Mouse (Mus musculus) forebrain, embryonic 11.5 days (tissue): Measurements from ENCODE around the gene Tnfaip8l1. TPM values are rescaled to one million over a fixed set of nuclear protein-coding genes. Genes with fewer than 3 reads are reported as not detected.
A peak's percentile ranks its signal among the peaks of the same experiment; 100 is the strongest.

Experiments used
- ATAC-seq: fragments of 200-750 bp; cut with Nextera tagmentation; replicated peaks from 2 replicates; pipeline ENCODE4 v1.8.0; 2017; ENCODE audit warnings: moderate TSS enrichment; ENCODE audit not compliant: low FRiP score
- DNase-seq: peaks from one replicate; pipeline ENCODE4 v3.0.0-alpha.2; 2017; ENCODE audit warnings: low spot score
- H3K27ac ChIP-seq: fragments of 300-500 bp; sonication (generic); 2 replicates; pipeline ENCODE4 v1.5.1; 2014; ENCODE audit warnings: low read depth, low read length
- H3K27me3 ChIP-seq: fragments of 300-500 bp; sonication (generic); 2 replicates; pipeline ENCODE4 v1.6.1; 2014; ENCODE audit warnings: mild to moderate bottlenecking, low read length, mixed read lengths; ENCODE audit not compliant: control insufficient read depth, insufficient read depth
- H3K36me3 ChIP-seq: fragments of 300-500 bp; sonication (generic); 2 replicates; pipeline ENCODE4 v1.6.1; 2014; ENCODE audit warnings: mild to moderate bottlenecking, low read length, moderate library complexity, mixed read lengths; ENCODE audit not compliant: control insufficient read depth, insufficient read depth
- H3K4me1 ChIP-seq: fragments of 300-500 bp; sonication (generic); replicated peaks from 2 replicates; pipeline ENCODE4 v1.6.1; 2014; ENCODE audit warnings: low read length, mixed read lengths; ENCODE audit not compliant: control insufficient read depth, insufficient read depth
- H3K4me2 ChIP-seq: fragments of 300-500 bp; sonication (generic); 2 replicates; pipeline ENCODE4 v1.6.1; 2014; ENCODE audit warnings: low read depth, mild to moderate bottlenecking, low read length, moderate library complexity, mixed read lengths; ENCODE audit not compliant: severe bottlenecking
- H3K4me3 ChIP-seq: fragments of 300-500 bp; sonication (generic); 2 replicates; pipeline ENCODE4 v1.5.1; 2014; ENCODE audit warnings: low read depth, low read length
- H3K9ac ChIP-seq: fragments of 300-500 bp; sonication (generic); 2 replicates; pipeline ENCODE4 v1.6.1; 2014; ENCODE audit warnings: low read length
- H3K9me3 ChIP-seq: fragments of 300-500 bp; sonication (generic); 2 replicates; pipeline ENCODE4 v1.6.1; 2016; ENCODE audit warnings: low read length, mixed read lengths; ENCODE audit not compliant: control insufficient read depth
- WGBS: fragments of 180-500 bp; shearing (Covaris S2); extraction: QIAGEN DNeasy Blood & Tissue Kit; methylation state at CpG from one replicate; pipeline ENCODE4 v1.1.7; 2014; 5-methylcytosine and 5-hydroxymethylcytosine counted together
- polyA plus RNA-seq: library from polyadenylated mRNA; unstranded; fragments of >200 nt; fragmentation: Nextera tagmentation; extraction: Ambion mirVana; gene quantifications from 2 replicates; pipeline ENCODE4 v1.2.1, GENCODE M21; 2014

Gene Tnfaip8l1
- polyA plus RNA-seq, 1 experiment from 2014 or later = 7.7 TPM

DNA sequence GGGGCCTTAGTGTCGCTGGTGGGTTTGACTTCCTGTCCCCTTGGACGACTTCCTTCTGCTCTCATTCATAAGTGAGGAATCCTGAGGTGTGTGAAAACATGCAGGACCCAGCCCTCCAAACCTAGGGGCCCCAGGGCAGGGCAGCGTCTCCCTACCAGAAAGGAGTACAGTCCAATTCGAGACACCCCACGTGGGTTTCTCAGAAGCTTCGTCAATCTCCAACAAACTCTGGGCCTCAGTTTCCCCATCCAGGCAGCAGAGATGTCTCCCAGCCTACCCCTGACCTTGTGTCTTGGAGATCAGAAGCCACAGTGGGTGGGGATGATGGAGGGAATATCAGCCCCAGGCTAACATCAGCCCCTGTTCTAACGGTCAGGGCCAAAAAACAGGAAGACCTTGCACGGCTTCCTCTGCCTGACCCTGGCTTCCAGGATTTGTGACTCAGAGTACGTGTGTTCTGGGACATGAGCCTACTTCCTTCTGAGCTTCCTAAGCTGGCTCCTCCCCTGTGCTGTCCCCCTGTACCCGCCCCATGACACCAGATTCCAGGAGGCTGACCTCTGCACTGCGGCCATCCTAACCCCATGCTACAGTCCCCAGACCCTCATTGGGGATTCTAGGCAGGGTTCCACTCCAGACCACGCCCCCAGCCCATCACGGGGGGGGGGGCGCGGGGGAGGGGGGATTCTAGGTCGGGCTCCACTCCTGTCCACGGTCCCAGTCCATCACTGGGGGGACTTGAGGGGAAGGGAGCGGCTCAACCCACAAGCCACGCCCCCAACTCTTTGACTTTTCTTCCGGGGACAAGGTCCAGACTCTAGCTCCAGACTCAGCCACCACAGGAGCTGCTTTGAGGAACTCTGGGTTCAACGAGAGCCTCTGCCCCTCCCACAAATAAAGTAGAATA, 28.6 kb upstream of the Tnfaip8l1 start:
- WGBS = 19% methylated on average over 19 of the region's 21 CpGs
- H3K4me1 ChIP-seq = peaks cover 2% of the 10 kb centered on the region; the same call in 1 of the 2 replicates
- H3K27ac ChIP-seq = no peak overlapping the region
- H3K36me3 ChIP-seq = no peaks in the 10 kb centered on the region
- H3K4me3 ChIP-seq = peak overlapping the region; percentile 1; the same call in 1 of the 2 replicates
- ATAC-seq (peak; percentile 25; the same call in 1 of the 2 replicates), DNase-seq (no peak)
- H3K4me2 ChIP-seq = peak overlapping the region; percentile 40
- no peaks in the 10 kb centered on the region for H3K9me3 ChIP-seq
- H3K9ac ChIP-seq = no peak overlapping the region
- H3K27me3 ChIP-seq = peaks cover 7% of the 10 kb centered on the region

DNA sequence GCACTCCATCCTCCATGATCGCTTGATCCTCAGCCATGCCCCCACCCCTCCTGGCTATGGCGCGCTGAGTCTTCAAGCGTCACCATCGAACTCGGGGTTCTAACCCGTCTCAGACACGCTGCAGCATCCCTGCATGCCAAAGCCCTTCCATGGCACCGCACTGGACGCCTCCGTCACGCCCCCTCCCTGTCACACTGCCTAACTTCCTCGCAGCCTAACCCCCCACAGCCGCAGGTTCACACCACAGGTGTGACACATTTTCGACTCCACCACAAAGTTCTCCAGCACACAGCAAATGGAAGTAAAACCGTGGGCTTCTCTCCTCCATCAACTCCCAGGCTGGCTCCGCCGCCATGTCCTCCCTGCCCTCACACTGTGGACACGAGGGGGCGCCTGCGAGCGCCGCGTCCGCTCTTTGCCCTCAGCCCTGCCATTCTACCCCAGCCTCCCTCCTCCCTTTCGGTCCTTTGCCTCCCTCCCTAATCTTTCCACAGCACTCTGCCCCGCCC, 27.8 kb upstream of the Tnfaip8l1 start:
- DNase-seq (peak; percentile 83), ATAC-seq (peak; percentile 14)
- H3K27ac ChIP-seq = no peak overlapping the region
- H3K27me3 ChIP-seq = peaks cover 15% of the 10 kb centered on the region
- H3K9ac ChIP-seq = no peak overlapping the region
- peaks cover 2% of the 10 kb centered on the region; the same call in 1 of the 2 replicates for H3K4me1 ChIP-seq
- 2% methylated on average over 27 of the region's 27 CpGs for WGBS
- H3K36me3 ChIP-seq = no peaks in the 10 kb centered on the region
- H3K4me3 ChIP-seq = peak overlapping the region; percentile 1
- H3K9me3 ChIP-seq = no peaks in the 10 kb centered on the region
- H3K4me2 ChIP-seq = peak overlapping the region; percentile 40

DNA sequence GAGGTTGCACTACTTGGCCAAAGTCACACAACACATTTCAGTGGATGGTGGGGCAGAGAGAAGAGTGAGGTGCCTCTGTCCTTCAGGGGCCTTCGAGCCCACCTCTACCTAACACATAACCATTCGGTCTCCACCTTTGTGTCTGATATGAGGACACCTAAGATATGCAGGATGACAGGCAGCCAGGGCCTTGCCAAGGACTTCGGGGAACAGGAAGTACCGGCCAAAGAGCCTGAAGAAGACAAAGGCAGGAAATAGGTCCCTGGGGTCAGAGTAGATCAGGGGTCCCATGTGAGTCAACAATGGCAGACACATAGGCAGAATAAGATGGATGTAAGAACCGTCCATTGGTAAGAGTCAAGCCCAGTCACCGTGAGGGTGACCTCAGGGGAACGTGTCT, 25.7 kb upstream of the Tnfaip8l1 start:
- H3K9me3 ChIP-seq = no peaks in the 10 kb centered on the region

DNA sequence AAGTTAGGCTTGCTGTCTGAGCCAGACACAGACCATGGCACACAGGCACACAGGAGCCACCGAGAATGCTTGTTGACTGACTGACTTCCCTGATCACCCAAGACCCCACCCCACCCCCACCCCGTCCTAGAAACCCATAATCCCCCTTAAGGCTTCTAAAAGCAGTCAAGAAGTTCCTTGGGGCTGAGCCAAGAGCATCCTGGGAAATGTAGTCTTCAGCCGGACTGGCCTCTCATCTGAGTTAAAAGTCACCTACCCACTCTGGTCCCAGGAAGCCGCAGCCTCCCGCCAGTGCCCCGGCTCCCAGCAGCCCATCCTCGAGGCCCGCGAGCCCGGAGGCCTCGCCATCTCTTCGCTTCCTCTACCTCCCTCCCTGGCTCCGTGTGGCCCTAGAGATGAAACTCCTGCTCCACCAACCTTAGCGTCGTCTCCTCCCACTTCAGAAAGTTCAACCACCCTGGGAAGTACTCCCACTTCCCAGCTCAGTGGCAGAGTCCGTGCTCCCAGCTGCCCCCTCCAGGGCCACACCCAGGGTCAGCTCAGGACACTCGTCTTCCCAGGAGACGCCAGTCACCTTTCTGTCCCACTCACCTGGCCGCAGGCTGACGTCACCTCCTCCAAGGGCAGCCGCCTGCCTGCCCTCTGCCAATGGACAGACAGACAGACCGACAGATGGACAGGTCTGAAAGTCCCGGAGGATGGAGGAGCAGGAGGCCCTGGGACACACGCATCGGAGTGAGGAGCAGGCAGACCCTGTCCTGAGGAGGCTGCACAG, 24.3 kb upstream of the Tnfaip8l1 start:
- Histone ChIP-seq H3K9me3 (no peaks in the 10 kb centered on the region), H3K27me3 (peaks cover 37% of the 10 kb centered on the region), H3K27ac (no peak overlapping the region), H3K9ac (no peak overlapping the region), H3K4me3 (no peak overlapping the region), H3K4me2 (no peak overlapping the region), H3K4me1 (peaks cover 15% of the 10 kb centered on the region), H3K36me3 (no peaks in the 10 kb centered on the region)
- no peak for ATAC-seq
- WGBS = 16% methylated on average over 25 of the region's 25 CpGs
- no peak for DNase-seq

More for the DNA sequence above, 25.7 kb upstream of the Tnfaip8l1 start:
- H3K4me1 ChIP-seq = peaks cover 5% of the 10 kb centered on the region; the same call in 1 of the 2 replicates
- WGBS = 89% methylated on average over 7 of the region's 7 CpGs
- ATAC-seq = no peak
- no peak overlapping the region for H3K9ac ChIP-seq
- no peak overlapping the region for H3K4me3 ChIP-seq
- H3K27me3 ChIP-seq = peaks cover 33% of the 10 kb centered on the region
- no peaks in the 10 kb centered on the region for H3K36me3 ChIP-seq
- DNase-seq = no peak
- no peak overlapping the region for H3K27ac ChIP-seq
- H3K4me2 ChIP-seq = no peak overlapping the region

DNA sequence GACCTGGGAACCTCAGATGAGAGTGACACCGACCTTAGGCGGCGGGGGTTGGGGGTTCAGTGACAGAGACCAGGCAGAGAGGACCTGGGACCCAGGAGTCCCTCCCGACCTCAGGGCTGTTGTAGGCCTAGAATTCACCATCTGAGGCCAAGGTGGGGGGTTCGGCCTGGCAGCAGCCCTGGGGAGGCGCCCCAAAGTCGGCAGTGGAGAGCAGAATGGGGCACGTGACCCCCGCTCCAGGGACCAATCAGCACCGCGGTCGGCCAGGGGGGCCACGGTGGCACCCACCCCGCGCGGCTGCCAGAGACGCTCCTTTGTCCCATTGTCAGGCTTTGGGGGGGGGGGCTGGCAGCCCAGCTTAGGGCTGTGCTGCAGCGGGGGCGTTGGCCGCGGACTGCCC, 22.9 kb upstream of the Tnfaip8l1 start:
- peak overlapping the region; percentile 50 for H3K9ac ChIP-seq
- peak overlapping the region; percentile 91 for H3K4me2 ChIP-seq
- ATAC-seq = peak; percentile 16; the same call in 1 of the 2 replicates
- H3K36me3 ChIP-seq = no peaks in the 10 kb centered on the region
- peaks cover 12% of the 10 kb centered on the region for H3K4me1 ChIP-seq
- peak overlapping the region; percentile 61 for H3K4me3 ChIP-seq
- H3K9me3 ChIP-seq = no peaks in the 10 kb centered on the region
- DNase-seq = no peak
- no peak overlapping the region for H3K27ac ChIP-seq
- WGBS = 3% methylated on average over 16 of the region's 21 CpGs
- peaks cover 37% of the 10 kb centered on the region for H3K27me3 ChIP-seq

DNA sequence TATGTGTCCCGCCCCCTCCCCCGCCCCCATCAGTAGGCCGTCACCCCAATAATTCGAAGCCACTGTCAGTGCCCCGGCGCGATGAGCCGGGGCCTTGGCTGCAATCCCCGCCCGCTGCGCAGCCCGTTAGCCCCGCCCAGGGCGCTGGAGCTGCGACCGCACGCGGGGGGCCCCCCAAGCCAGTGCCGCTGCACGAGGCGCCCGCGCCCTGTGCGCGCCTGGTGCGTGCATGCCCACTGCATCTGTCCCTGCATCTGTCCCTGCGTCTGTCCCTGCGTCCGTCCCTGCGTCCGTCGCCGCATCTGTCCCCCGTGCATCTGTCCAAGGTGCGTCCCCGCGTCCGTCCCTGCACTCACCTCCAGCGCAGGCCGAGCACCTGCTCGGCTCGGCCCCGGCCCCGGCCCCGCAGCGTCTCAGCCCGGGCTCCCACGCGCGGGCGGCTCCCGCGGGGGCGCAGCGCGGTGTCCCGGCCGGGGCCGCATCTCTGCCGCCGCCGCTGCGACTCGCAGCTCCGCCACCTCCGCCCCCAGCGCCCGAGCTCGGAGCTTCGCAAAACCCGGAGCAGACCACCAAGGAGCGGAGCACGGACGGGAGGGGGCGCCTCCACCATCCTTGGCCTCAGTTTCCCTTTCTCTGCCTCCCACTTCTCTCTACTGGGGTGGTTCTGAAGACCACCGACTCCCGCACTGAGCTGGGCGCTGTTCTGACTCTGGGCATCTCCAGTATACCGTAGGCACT, 22.2 kb upstream of the Tnfaip8l1 start, which contains the start of gene Sema6b:
Sema6b (minus strand) TSS at position 486 of the 738 bp plus-strand sequence.
- DNase-seq (peak; percentile 84), ATAC-seq (peak; percentile 45)
- Histone ChIP-seq H3K36me3 (no peaks in the 10 kb centered on the region), H3K4me3 (peak within 1 kb of the TSS; percentile 61), H3K27me3 (peaks cover 37% of the 10 kb centered on the region), H3K4me2 (peak within 1 kb of the TSS; percentile 91), H3K27ac (no peak within 1 kb of the TSS), H3K9me3 (no peaks in the 10 kb centered on the region), H3K4me1 (peaks cover 12% of the 10 kb centered on the region), H3K9ac (peak within 1 kb of the TSS; percentile 50)
- WGBS = 1% methylated on average over 62 of the region's 79 CpGs

DNA sequence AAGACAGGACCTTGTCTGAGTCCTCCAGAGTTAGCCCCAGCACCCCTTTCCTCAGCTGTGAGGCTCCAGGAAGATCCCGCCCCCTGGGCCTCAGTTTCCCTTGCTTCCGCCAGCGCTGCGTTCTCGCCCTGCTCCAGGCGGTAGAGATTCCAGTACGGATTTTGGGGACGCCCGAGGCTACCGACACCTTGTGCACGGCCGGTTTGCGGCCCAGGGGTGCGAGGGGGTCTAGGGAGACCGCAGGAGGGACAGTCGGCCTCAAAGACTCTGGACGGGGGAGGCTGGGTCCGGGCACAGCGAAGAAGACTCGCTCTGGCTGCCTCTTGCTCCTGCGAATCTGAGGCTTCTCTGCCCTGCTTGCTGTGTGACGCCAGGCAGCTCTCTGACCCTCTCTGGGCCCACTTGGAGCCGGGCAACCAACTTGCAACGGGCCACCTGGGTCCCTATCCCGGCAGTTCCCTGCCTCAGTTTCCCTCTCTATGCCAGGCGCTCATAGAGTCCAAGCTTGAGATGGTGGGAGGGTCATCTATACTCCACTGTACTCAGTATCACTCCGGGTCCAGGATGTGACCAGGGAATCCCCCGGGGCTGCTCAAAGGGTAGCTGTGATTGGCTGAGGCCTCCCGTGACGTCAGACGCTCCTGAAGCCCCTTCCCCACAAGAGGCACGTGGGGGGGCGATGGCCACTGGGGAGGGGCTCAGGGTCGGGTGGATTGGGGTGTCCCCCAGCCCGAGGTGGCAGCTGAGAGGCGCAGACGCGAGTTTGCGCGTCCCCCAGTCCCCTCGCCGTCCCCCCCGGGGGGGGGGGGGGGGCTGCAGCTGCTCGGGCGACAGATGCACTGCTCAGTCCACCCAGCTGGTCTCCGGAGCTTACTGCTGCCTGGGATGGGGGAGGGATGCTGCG, 20.3 kb upstream of the Tnfaip8l1 start:
- under 1% methylated on average over 36 of the region's 47 CpGs for WGBS
- H3K4me3 ChIP-seq = peak overlapping the region; percentile 30
- H3K36me3 ChIP-seq = no peaks in the 10 kb centered on the region
- ATAC-seq = peak; percentile 58
- DNase-seq = peak; percentile 75
- H3K4me1 ChIP-seq = peaks cover 12% of the 10 kb centered on the region
- H3K27me3 ChIP-seq = peaks cover 37% of the 10 kb centered on the region
- H3K9ac ChIP-seq = peak overlapping the region; percentile 45
- H3K27ac ChIP-seq = no peak overlapping the region
- H3K9me3 ChIP-seq = no peaks in the 10 kb centered on the region
- peak overlapping the region; percentile 62 for H3K4me2 ChIP-seq
